Mouse (Mus musculus) gastrocnemius, postnatal 10 days (tissue): Measurements from ENCODE around the gene Gm20747. TPM values are rescaled to one million over a fixed set of nuclear protein-coding genes. Genes with fewer than 3 reads are reported as not detected.
"Not testable (repeated sequence)": the region's sequence is repeated elsewhere in the genome, so short reads cannot be mapped to it uniquely, and the experiment has no call there.

Experiments
- DNase-seq: peaks from one replicate; pipeline ENCODE4 v3.0.0; 2021; ENCODE audit warnings: mixed read lengths
- long read RNA-seq, 2 experiments: library from polyadenylated mRNA; stranded (forward); transcript quantifications; one replicate each; pipeline ENCODE4 v2.0.0; 2021
- total RNA-seq, 2 experiments: library from RNA; stranded (reverse); gene quantifications; 2 replicates each; pipeline ENCODE4 v1.2.3; 2021

The Gm20747 gene
- not detected for total RNA-seq
- long read RNA-seq, experiment 1, result 0 reads
- long read RNA-seq, experiment 2, result 0 reads

GRCm38 (mm10) chrY:53418191-53418590, at the start of gene Gm20747:
Gene Gm20747 (minus strand): TSS chrY:53418291.
- DNase-seq, result not testable (repeated sequence)
